ENCODE assay signal across 8 mouse cellular contexts in the genomic region with DNA sequence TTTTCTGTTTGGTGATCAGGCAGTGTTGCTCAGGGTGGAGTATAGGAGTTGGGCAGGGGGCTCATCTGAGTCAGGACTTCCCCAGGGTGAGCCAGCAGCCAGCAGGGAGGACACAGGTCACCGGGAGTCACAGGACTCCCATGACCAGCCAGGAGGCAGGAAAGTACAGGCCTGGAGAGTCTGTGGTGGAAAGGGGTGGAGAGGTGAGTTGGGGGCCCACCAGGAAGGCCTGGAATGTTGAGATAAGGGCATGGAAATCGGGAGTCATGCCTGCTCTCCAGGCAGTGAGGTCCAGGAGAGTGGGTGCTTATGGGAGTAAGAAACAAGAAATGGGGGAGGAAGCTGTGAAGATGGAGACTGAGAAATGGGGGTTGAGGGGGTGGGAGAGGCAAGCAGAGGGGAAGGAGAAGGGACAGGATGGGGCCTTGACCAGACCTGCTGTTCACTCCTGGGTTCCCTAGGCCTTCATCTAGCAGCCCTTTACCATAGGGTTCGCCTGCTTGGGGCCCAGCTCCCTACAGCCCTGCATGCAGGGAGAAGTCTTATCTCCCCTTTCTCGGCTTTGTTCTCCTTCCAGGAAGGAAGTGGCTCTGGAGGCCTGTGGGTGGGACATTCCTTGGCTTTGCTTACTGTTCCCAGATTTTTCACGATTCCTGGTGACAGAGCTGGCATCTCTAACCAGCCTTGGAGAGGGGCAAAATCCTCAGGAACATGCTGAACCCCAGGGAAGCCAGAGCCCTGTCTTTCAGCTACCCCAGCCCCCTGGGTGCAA. TPM values are rescaled to one million over a fixed set of nuclear protein-coding genes. Genes with fewer than 3 reads are reported as not detected.
DNase-seq lines count a peak whose midpoint lies in the region; ATAC-seq and TF ChIP-seq lines count a peak whose summit lies in the region.

No protein-coding gene starts in this region.

- H3K36me3 ChIP-seq in spleen, adult 2 months (ENCODE audit: control insufficient read depth, insufficient read depth, low read length), result no peaks in the 10 kb centered on the region
- H3K36me3 ChIP-seq in limb, embryonic 15.5 days, result no peaks in the 10 kb centered on the region

- H3K9ac ChIP-seq in limb, embryonic 15.5 days, result no peak overlapping the region

- peak; percentile 38 for DNase-seq in adrenal gland, adult 2 months
- DNase-seq in adrenal gland, postnatal 14 days, result no peak
- no peak for DNase-seq in spleen, adult 2 months (ENCODE audit: low read depth in 1 of 2, low spot score in 2 of 2)
- no peak for DNase-seq in spleen, postnatal 36 days (ENCODE audit: low spot score in 2 of 2)
- peak; percentile 68 for DNase-seq in telencephalon, adult 2 months (ENCODE audit: low read depth, low spot score)
- DNase-seq in retina, postnatal 1 day, result no peak

- peaks cover 15% of the 10 kb centered on the region; the same call in 1 of the 2 replicates for H3K4me1 ChIP-seq in spleen, adult 2 months (ENCODE audit: control insufficient read depth, insufficient read depth, insufficient read length)
- peaks cover 57% of the 10 kb centered on the region for H3K4me1 ChIP-seq in limb, embryonic 15.5 days

- TF ChIP-seq POLR2A in spleen, adult 2 months (IDR thresholded peaks at IDR 0.05; ENCODE audit: low read depth, low read length), result no peak

- H3K27me3 ChIP-seq in spleen, adult 2 months (ENCODE audit: control insufficient read depth, insufficient read depth, low read length), result no peaks in the 10 kb centered on the region
- H3K27me3 ChIP-seq in limb, embryonic 15.5 days, result no peaks in the 10 kb centered on the region

- no peak overlapping the region for H3K4me2 ChIP-seq in limb, embryonic 15.5 days

- no peaks in the 10 kb centered on the region for H3K9me3 ChIP-seq in limb, embryonic 15.5 days

- TF ChIP-seq CTCF in spleen, adult 2 months (IDR thresholded peaks at IDR 0.05; ENCODE audit: extremely low read depth, insufficient read depth, insufficient read length, insufficient replicate concordance), result no peak

- peak overlapping the region; percentile 57 for H3K27ac ChIP-seq in spleen, adult 2 months (ENCODE audit: insufficient read depth, low read length)
- peak overlapping the region; percentile 76 for H3K27ac ChIP-seq in limb, embryonic 15.5 days

- WGBS in spleen, adult 2 months, result 46% methylated on average over 5 of the region's 5 CpGs
- 33% methylated on average over 5 of the region's 5 CpGs for WGBS in limb, embryonic 15.5 days

- no peak overlapping the region for H3K4me3 ChIP-seq in spleen, adult 2 months (ENCODE audit: extremely low read depth, insufficient read depth, insufficient read length)
- no peak overlapping the region for H3K4me3 ChIP-seq in limb, embryonic 15.5 days

- ATAC-seq in limb, embryonic 15.5 days (ENCODE audit: insufficient number of reproducible peaks, low FRiP score, low TSS enrichment, low read depth), result no peak
- ATAC-seq in megakaryocyte, adult 5-6 weeks (ENCODE audit: poor library complexity, severe bottlenecking), result no peak

RNA-seq across cellular contexts. Expression of a gene that starts 28.2 kb away (rescaled TPM):
- total RNA-seq in adrenal gland, adult 2 months (2021), result under 1 TPM in 1 of 2 experiments, not detected in 1; 0.14 TPM
- 0.50 and 0.86 TPM in 2 replicates for polyA plus RNA-seq in adrenal gland, adult 2 months (2012; rRNA removed)
- total RNA-seq in adrenal gland, postnatal 14 days (2021), result 0.48 and 10.5 TPM in 2 replicates
- 135 and 194 TPM in 2 replicates for polyA plus RNA-seq in spleen, adult 2 months (2012; rRNA removed)
- polyA plus RNA-seq in limb, embryonic 15.5 days (2015; fragmentation: Nextera tagmentation; extraction: Ambion mirVana), result 0.38 and 0.48 TPM in 2 replicates
- total RNA-seq in megakaryocyte, adult 5-6 weeks (2015), result 0.39 and 0.45 TPM in 2 replicates
- 0.18 TPM in 1 of 2 replicates, not detected in the other for total RNA-seq in megakaryocyte, adult 5-6 weeks (2017)

RNA-seq across cellular contexts. Expression of a gene that starts 37.6 kb away (rescaled TPM):
- total RNA-seq in adrenal gland, adult 2 months (2021), result under 1 TPM; 0.31 to 0.58 TPM
- 0.45 and 1.5 TPM in 2 replicates for polyA plus RNA-seq in adrenal gland, adult 2 months (2012; rRNA removed)
- total RNA-seq in adrenal gland, postnatal 14 days (2021), result 0.52 and 0.90 TPM in 2 replicates
- polyA plus RNA-seq in spleen, adult 2 months (2012; rRNA removed), result 1.3 and 2.2 TPM in 2 replicates
- 1.9 and 2.1 TPM in 2 replicates for polyA plus RNA-seq in limb, embryonic 15.5 days (2015; fragmentation: Nextera tagmentation; extraction: Ambion mirVana)
- 7.4 and 8.6 TPM in 2 replicates for total RNA-seq in megakaryocyte, adult 5-6 weeks (2015)
- 4.1 and 4.6 TPM in 2 replicates for total RNA-seq in megakaryocyte, adult 5-6 weeks (2017)

Comparison
In these comparisons a context has a peak if more than half of its experiments do, and no peak if none do; other contexts are left out.
1. DNase-seq: peak in adrenal gland, adult 2 months (single experiment) and telencephalon, adult 2 months (single experiment); none in adrenal gland, postnatal 14 days (single experiment), spleen, adult 2 months (0 of 2), spleen, postnatal 36 days (0 of 2) and retina, postnatal 1 day (single experiment).